Mouse (Mus musculus) forelimb bud, embryonic 11.5 days (tissue): ENCODE measurements around the gene Tie1.

ENCODE experiments used
- DNase-seq: peaks from one replicate; pipeline ENCODE4 v3.0.0-alpha.2; 2012; ENCODE audit warnings: low read depth, low spot score

Gene Tie1

GRCm38 (mm10) chr4:118476773-118477530 is 12.9 kb downstream of the Tie1 start:
- DNase-seq, result peak; percentile 11

- DNase-seq, result no peak
Measured at GRCm38 (mm10) chr4:118472687-118473086, 17.2 kb downstream of the Tie1 start.

DNA sequence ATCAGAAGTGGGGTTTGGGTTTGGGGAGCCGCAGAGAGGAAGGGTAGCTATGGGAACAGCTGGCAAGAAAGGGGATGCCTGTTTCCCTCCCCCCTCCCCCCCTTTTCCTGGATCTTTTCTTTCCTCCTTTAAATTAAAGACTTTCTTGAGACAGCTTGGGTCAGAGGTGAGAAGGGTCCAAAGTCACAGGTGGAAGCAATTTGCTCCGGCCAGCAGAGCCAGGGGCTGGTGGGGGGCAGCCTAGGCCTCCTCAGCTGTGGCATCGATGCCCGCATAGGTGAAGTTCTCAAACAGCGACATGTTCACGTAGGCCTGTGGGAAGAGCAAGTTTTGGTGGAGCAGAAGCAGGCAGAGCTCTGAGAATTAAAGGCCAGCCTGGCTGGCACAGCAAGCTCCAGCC is 18.6 kb downstream of the Tie1 start:
- DNase-seq, result peak; percentile 8

DNA sequence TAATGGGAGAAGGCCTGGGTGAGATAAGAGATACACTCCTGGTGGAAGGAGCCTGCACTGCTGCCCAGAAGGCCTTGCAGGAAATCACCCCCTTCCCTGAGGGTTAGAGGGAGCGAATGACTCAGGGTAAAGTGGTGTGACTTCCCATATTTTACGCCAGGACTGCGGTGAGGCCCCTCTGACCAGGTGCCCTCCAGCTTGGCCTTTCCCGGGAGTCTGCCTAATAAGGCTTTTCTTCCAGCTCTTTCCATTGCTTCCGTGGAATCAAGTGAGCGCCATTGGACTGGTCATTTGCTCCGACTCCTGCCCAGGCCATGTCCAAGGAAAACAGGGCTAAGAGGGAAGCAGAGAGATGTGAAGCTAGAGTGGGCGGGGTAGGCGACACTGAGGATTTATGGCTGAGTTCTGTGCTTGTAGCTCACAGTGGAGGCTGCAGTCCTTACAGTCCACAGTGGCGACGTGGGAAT is 24.1 kb downstream of the Tie1 start:
- peak; percentile 42 for DNase-seq

GRCm38 (mm10) chr4:118464956-118465355 is 24.9 kb downstream of the Tie1 start:
- no peak for DNase-seq

GRCm38 (mm10) chr4:118457345-118457975 is 32.4 kb downstream of the Tie1 start, which contains the start of gene Mpl:
Gene Mpl (minus strand): TSS chr4:118457513.
- DNase-seq, result no peak

GRCm38 (mm10) chr4:118446415-118447153 is 43.3 kb downstream of the Tie1 start:
- no peak for DNase-seq

DNA sequence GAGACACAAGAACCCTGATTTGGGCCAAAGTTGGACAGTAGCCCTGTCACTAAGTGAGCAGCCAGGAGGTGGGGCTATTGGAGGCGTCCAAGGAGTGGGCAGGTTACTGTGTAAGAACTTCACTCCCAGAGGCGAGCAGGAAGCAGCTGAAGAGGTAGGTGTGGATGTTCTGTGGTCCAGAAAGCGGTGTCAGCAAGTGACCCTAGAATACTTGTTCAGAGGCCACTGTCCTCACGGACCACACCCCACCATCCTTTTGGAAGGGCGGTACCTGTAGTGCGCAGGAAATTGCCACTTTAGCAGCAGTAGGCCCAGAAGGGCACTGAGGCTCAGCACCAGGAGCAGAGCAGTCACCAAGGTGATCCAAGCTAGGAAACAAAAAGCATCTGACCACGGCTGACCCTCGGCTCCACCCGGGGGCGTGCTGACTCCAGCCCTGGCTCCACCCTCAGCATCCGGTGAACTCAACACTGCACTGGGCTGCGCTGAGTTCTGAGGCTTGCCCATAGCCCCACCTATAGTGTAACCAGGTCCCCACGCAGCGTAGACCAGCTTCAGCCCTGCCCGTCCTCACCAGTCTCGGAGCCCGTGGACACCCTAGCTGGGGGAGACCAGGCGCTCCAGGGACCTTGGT is 44.0 kb downstream of the Tie1 start:
- DNase-seq, result peak; percentile 51

DNA sequence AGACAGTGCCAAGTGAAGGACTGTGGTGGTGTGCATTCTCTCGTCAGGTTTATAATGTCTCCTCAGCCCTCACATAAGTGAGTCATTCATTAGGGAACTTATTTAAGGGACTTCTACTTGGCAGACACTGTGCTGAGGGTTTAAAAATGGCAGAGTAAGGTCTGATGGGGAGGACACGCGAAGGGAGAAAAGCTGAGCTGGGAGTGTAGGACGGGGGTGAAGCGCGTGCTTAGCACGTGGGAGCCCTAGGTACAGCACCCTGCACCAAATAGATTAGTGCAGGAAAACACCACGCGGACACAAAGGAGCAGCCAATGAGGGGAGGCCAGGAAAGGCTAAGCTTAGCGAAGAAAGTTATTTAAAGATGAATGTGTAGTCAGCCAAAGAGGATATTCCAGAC is 44.8 kb downstream of the Tie1 start:
- DNase-seq, result no peak

GRCm38 (mm10) chr4:118437829-118438253 is 52.0 kb downstream of the Tie1 start:
- DNase-seq, result peak; percentile 32

- DNase-seq, result peak; percentile 97
Measured at GRCm38 (mm10) chr4:118436820-118437603, 52.8 kb downstream of the Tie1 start, which contains the start of gene Cdc20. Gene Cdc20 (minus strand): TSS chr4:118437352.

GRCm38 (mm10) chr4:118432332-118432731 is 57.5 kb downstream of the Tie1 start:
- no peak for DNase-seq

DNA sequence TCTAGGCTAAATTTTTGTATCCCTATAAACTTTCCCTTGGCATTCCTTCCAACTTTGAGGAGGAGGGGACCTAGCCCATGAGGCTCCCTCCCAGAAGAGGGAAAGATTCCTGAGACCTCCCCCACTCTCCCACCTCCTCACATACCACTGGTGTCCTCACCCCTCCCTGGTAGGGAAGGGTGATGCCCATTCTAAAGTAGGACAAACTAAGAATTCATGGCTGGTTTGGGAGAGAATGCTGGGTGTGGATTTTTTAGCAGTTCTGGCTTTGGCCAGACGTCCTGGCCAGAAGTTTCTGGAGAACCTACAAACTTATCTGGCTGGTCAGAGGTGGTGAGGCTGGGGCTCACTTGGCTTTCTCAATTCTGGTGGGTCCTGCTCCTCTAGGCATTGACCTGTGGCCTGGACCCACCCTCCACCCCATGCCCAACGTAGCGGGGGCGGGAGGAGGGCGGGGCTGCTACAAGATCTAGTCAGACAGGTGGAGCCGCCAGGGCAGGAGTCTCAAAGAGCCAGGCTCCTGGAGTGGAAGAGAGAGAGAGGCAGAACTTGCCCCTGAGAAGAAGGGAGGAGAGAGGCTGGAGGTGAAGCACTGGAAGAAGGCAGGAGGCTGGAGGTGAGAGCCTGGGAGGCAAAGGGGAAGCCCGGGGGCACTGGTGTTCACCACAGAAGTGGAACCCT is 60.5 kb downstream of the Tie1 start:
- no peak for DNase-seq

GRCm38 (mm10) chr4:118428531-118429214 is 61.2 kb downstream of the Tie1 start:
- no peak for DNase-seq

- peak; percentile 75 for DNase-seq
Measured at GRCm38 (mm10) chr4:118427768-118428451, 62.0 kb downstream of the Tie1 start, which contains the start of gene Elovl1. Gene Elovl1 (plus strand): TSS chr4:118428093.

GRCm38 (mm10) chr4:118427415-118427767 is 62.5 kb downstream of the Tie1 start:
- no peak for DNase-seq

DNA sequence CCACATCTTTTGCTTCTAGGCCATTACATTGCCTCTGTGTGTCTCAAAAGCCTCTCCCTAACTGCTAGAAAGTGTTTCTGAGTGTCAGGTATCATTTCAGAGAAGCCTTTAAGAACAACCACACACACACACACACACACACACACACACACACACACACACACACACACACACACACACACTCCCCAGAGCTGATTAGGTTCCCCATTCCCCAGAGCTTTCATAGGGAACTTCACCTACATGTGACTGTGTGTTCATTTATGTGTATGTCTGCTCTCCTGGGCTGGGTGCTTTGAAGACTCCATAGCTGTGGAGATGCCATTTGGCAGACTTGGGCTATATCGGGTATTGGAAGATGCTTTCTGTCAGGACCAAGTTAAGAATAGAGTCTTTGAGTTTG is 64.5 kb downstream of the Tie1 start:
- no peak for DNase-seq

- no peak for DNase-seq
Measured at GRCm38 (mm10) chr4:118424541-118425160, 65.2 kb downstream of the Tie1 start.

DNA sequence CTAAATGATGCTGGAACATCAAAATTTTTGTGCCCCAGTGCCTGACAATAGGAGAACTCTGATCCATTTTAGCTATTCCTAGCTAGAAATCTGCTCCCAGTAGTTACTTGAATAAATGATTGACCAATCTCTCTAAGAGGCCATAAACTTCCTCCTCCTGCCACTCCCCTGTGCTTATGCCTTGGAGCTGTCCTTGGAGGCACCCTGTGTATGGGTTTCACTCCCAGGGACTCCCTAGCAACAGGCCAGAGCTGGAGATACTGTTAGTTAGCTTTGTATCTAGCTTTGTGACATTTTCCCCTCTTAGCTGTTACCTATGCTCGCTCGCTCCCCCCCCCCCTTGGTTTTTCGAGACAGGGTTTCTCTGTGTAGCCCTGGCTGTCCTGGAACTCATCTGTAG is 68.5 kb downstream of the Tie1 start:
- DNase-seq, result no peak
